Mouse (Mus musculus): ENCODE measurements at regions not wholly inside any gene's neighbourhood (a gene's known extent, or its start where the extent isn't known, plus 50 kb on each side); places are given as distances from the start of the nearest gene placed in this dataset.

GRCm38 (mm10) chr13:44232716-44233051, 448.1 kb downstream of the Cd83 start:
- Histone ChIP-seq H3K27me3 (ENCODE audit: poor library complexity, severe bottlenecking) (peaks cover 54% of the 10 kb centered on the region), H3K4me1 (peaks cover 60% of the 10 kb centered on the region), H3K4me3 (no peak overlapping the region), H3K36me3 (replicated peaks) (no peaks in the 10 kb centered on the region), H3K27ac (peak overlapping the region; percentile 79), H3K9me3 (no peaks in the 10 kb centered on the region)
- WGBS: 65% methylated on average over 6 of the region's 6 CpGs
- DNase-seq (ENCODE audit: extremely low spot score, low spot score): no peak

- H3K4me1 ChIP-seq: peaks cover 45% of the 10 kb centered on the region
- 94% methylated on average over 6 of the region's 6 CpGs for WGBS
- no peak overlapping the region for H3K4me3 ChIP-seq
- no peak for DNase-seq (ENCODE audit: extremely low spot score, low spot score)
- H3K9me3 ChIP-seq: no peaks in the 10 kb centered on the region
- H3K27me3 ChIP-seq (ENCODE audit: poor library complexity, severe bottlenecking): peaks cover 52% of the 10 kb centered on the region
- no peak overlapping the region for H3K27ac ChIP-seq
- H3K36me3 ChIP-seq (replicated peaks): no peaks in the 10 kb centered on the region
Measured at GRCm38 (mm10) chr13:44234241-44234640, 449.7 kb downstream of the Cd83 start.

DNA sequence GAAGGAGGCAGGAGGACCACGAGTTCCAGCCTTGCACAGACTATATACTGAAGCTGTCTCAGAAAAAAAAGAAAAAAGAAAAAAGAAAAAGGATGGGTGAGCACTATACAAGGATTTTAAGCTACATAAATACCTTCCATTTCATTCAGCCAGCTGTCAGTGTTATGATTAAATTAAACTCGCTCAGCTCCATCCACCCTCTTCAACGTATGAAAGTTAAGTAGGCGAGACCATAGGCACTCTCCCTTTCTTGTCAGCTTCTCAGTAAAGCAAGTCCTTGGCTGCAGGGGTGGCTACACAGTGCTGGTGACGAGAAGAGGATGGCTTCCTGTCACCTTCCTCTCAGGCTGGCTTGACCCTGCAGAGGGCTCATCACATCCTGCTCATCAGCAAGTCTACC, 450.7 kb downstream of the Cd83 start:
- Histone ChIP-seq H3K4me3 (no peak overlapping the region), H3K4me1 (peaks cover 35% of the 10 kb centered on the region), H3K27me3 (ENCODE audit: poor library complexity, severe bottlenecking) (peaks cover 44% of the 10 kb centered on the region), H3K36me3 (replicated peaks) (no peaks in the 10 kb centered on the region), H3K9me3 (no peaks in the 10 kb centered on the region), H3K27ac (no peak overlapping the region)
- no peak for DNase-seq (ENCODE audit: extremely low spot score, low spot score)
- WGBS: 81% methylated on average over 5 of the region's 5 CpGs

DNA sequence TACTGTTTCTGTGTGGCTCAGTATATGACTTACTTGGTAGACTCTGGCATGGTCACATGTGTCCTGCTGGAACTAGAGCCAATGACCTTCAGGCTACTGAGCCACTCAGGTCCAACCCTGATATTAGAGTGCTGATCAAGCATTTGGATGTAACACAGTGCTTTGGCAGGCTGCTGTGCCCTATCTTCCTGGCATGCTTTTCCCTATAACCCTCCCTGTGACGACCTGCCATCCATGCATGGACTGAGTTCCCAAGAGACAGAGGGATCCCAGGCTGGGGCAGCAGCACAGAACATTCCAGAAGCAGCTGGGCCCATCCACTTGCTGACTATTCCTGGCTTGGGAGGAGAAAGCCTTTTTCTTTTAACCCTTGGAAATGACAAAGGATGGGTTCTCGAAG, 451.4 kb downstream of the Cd83 start:
- Histone ChIP-seq H3K27ac (0 out of 2 replicates have a peak overlapping the region, but pooled peaks have one; percentile 22), H3K9me3 (no peaks in the 10 kb centered on the region), H3K4me3 (no peak overlapping the region), H3K4me1 (peaks cover 28% of the 10 kb centered on the region), H3K36me3 (replicated peaks) (no peaks in the 10 kb centered on the region), H3K27me3 (ENCODE audit: poor library complexity, severe bottlenecking) (peaks cover 37% of the 10 kb centered on the region)
- 86% methylated on average over 2 of the region's 2 CpGs for WGBS
- DNase-seq (ENCODE audit: extremely low spot score, low spot score): no peak

- DNase-seq (ENCODE audit: extremely low spot score, low spot score): no peak
- Histone ChIP-seq H3K27ac (no peak overlapping the region), H3K4me3 (no peak overlapping the region), H3K36me3 (replicated peaks) (no peaks in the 10 kb centered on the region), H3K27me3 (ENCODE audit: poor library complexity, severe bottlenecking) (peaks cover 29% of the 10 kb centered on the region), H3K9me3 (no peaks in the 10 kb centered on the region), H3K4me1 (peaks cover 4% of the 10 kb centered on the region)
- 92% methylated on average over 11 of the region's 11 CpGs for WGBS
Measured at GRCm38 (mm10) chr13:44238308-44238707, 453.7 kb downstream of the Cd83 start.

- no peak overlapping the region for H3K27ac ChIP-seq
- H3K4me3 ChIP-seq: no peak overlapping the region
- H3K4me1 ChIP-seq: peaks cover 8% of the 10 kb centered on the region
- H3K27me3 ChIP-seq (ENCODE audit: poor library complexity, severe bottlenecking): no peaks in the 10 kb centered on the region
- no peak for DNase-seq (ENCODE audit: extremely low spot score, low spot score)
- H3K36me3 ChIP-seq (replicated peaks): no peaks in the 10 kb centered on the region
- 89% methylated on average over 6 of the region's 6 CpGs for WGBS
- no peaks in the 10 kb centered on the region for H3K9me3 ChIP-seq
Measured at GRCm38 (mm10) chr13:44243211-44243610, 458.6 kb downstream of the Cd83 start.

DNA sequence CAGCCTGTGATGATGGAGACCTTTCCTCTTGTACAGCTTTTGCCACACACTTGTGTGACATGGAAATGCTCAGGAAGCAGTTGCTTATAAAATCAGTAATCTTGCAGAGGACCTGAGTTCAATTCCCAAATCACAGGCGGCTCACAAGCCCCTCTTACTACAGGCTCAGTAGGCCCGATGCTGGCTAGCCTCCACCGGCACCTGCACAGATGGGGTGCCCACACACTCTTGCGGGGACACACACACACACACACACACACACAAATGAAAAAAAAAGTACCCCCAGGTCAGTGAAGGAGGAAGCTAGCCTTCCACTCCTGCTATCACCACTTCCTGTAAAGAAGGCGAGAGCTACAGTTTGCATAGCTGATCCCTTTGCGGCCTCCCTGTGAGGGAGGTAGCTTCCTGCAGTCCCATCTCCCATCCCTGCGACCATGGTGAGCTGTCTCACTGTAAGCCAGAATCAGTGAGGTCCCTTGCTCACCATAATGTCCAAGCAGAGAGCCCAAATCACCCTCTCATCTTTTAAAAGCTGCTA, 462.2 kb downstream of the Cd83 start:
- no peaks in the 10 kb centered on the region for H3K36me3 ChIP-seq (replicated peaks)
- H3K27ac ChIP-seq: no peak overlapping the region
- peaks cover 12% of the 10 kb centered on the region for H3K4me1 ChIP-seq
- no peak for DNase-seq (ENCODE audit: extremely low spot score, low spot score)
- 93% methylated on average over 7 of the region's 7 CpGs for WGBS
- no peaks in the 10 kb centered on the region for H3K9me3 ChIP-seq
- no peak overlapping the region for H3K4me3 ChIP-seq
- 0 out of 2 replicates have a peak, but pooled peaks cover 2% of the 10 kb centered on the region for H3K27me3 ChIP-seq (ENCODE audit: poor library complexity, severe bottlenecking)

GRCm38 (mm10) chr13:44247861-44248260, 463.3 kb downstream of the Cd83 start:
- Histone ChIP-seq H3K4me3 (no peak overlapping the region), H3K4me1 (peaks cover 12% of the 10 kb centered on the region), H3K27ac (no peak overlapping the region), H3K36me3 (replicated peaks) (no peaks in the 10 kb centered on the region), H3K9me3 (no peaks in the 10 kb centered on the region), H3K27me3 (ENCODE audit: poor library complexity, severe bottlenecking) (peaks cover 11% of the 10 kb centered on the region; the same call in 1 of the 2 replicates)
- WGBS: 91% methylated on average over 11 of the region's 11 CpGs
- no peak for DNase-seq (ENCODE audit: extremely low spot score, low spot score)

- 78% methylated on average over 8 of the region's 8 CpGs for WGBS
- H3K36me3 ChIP-seq (replicated peaks): no peaks in the 10 kb centered on the region
- DNase-seq (ENCODE audit: extremely low spot score, low spot score): no peak
- H3K27ac ChIP-seq: no peak overlapping the region
- H3K9me3 ChIP-seq: no peaks in the 10 kb centered on the region
- H3K4me1 ChIP-seq: peaks cover 12% of the 10 kb centered on the region
- H3K27me3 ChIP-seq (ENCODE audit: poor library complexity, severe bottlenecking): peaks cover 11% of the 10 kb centered on the region; the same call in 1 of the 2 replicates
- H3K4me3 ChIP-seq: no peak overlapping the region
Measured at GRCm38 (mm10) chr13:44248401-44248800, 463.8 kb downstream of the Cd83 start.

- no peaks in the 10 kb centered on the region for H3K9me3 ChIP-seq
- WGBS: 89% methylated on average over 2 of the region's 2 CpGs
- no peak overlapping the region for H3K27ac ChIP-seq
- no peaks in the 10 kb centered on the region for H3K36me3 ChIP-seq (replicated peaks)
- H3K4me3 ChIP-seq: no peak overlapping the region
- peaks cover 11% of the 10 kb centered on the region; the same call in 1 of the 2 replicates for H3K27me3 ChIP-seq (ENCODE audit: poor library complexity, severe bottlenecking)
- H3K4me1 ChIP-seq: peaks cover 9% of the 10 kb centered on the region
- no peak for DNase-seq (ENCODE audit: extremely low spot score, low spot score)
Measured at GRCm38 (mm10) chr13:44249119-44249518, 464.5 kb downstream of the Cd83 start.

DNA sequence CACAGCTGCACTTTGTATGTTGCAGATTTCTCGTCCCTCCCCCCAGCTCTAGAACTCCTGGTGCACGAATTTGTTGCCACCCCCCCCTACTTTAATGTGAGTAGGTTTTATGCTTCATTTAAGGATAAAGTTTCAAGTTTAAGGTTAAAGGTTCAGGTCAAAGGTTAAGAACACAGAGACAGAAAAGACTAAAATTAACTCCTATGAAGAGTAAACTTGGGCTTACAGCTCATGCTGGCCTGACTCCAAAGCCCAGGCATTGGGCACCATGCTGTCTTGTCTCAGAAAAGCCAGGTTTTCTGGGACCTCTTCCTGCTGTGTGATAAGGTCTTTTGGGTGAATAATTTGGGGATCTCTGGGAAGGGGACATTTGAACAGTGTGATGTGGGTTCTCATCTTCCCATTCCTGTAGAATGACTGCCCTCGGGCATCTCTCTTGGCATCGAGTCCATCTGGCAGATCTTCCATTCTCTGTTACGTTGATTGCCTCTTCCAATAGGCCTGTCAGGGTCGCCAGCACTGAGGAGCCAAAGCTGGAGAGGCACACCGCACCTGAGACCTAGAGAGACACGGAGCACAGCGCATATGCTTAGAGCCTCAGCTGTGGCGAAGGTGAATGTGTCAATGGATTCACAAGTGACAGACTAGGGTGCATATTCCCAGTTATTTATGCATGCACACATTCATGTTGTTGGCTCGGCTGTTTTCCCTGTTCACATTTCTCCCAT, 466.1 kb downstream of the Cd83 start:
- no peaks in the 10 kb centered on the region for H3K9me3 ChIP-seq
- H3K4me3 ChIP-seq: no peak overlapping the region
- no peak overlapping the region for H3K27ac ChIP-seq
- peaks cover 9% of the 10 kb centered on the region for H3K4me1 ChIP-seq
- H3K36me3 ChIP-seq (replicated peaks): no peaks in the 10 kb centered on the region
- DNase-seq (ENCODE audit: extremely low spot score, low spot score): no peak
- peaks cover 11% of the 10 kb centered on the region; the same call in 1 of the 2 replicates for H3K27me3 ChIP-seq (ENCODE audit: poor library complexity, severe bottlenecking)
- WGBS: 88% methylated on average over 11 of the region's 11 CpGs

GRCm38 (mm10) chr13:44251503-44251902, 466.9 kb downstream of the Cd83 start:
- Histone ChIP-seq H3K27me3 (ENCODE audit: poor library complexity, severe bottlenecking) (peaks cover 11% of the 10 kb centered on the region; the same call in 1 of the 2 replicates), H3K27ac (no peak overlapping the region), H3K9me3 (no peaks in the 10 kb centered on the region), H3K36me3 (replicated peaks) (no peaks in the 10 kb centered on the region), H3K4me3 (no peak overlapping the region), H3K4me1 (peaks cover 9% of the 10 kb centered on the region)
- DNase-seq (ENCODE audit: extremely low spot score, low spot score): no peak
- WGBS: 91% methylated on average over 1 of the region's 1 CpGs

DNA sequence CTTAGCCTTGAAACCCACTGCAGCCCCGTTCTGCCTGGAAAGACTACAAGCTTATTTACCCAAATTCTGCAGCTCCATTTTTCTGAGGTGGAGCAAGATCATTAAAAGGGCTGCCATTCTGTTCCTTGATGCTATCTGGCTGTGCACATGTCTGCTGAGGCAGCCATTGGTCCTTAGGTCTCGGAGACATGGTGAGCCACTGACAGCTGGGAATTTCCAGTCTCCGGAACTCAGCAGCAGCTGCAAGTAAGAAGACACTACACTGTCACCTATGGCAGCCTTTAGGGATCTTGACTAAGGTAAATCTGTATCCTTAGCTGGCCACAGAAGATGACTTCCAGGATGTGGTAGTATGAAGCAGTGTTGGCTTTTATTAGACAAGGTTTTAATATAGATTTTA, 467.9 kb downstream of the Cd83 start:
- Histone ChIP-seq H3K4me1 (peaks cover 9% of the 10 kb centered on the region), H3K27ac (no peak overlapping the region), H3K36me3 (replicated peaks) (no peaks in the 10 kb centered on the region), H3K9me3 (no peaks in the 10 kb centered on the region), H3K27me3 (ENCODE audit: poor library complexity, severe bottlenecking) (peaks cover 11% of the 10 kb centered on the region; the same call in 1 of the 2 replicates), H3K4me3 (no peak overlapping the region)
- DNase-seq (ENCODE audit: extremely low spot score, low spot score): no peak
- WGBS: 84% methylated on average over 3 of the region's 3 CpGs
